Mouse (Mus musculus) E14TG2a.4 (cell line): Measurements from ENCODE around the gene Arid4b.

ENCODE experiments used
- H3K27me3 ChIP-seq: 2 replicates; pipeline ENCODE4 v1.6.1; 2014; ENCODE audit warnings: low read length, control low read depth; ENCODE audit not compliant: insufficient read depth
- H3K36me3 ChIP-seq: 2 replicates; pipeline ENCODE4 v1.6.1; 2014; ENCODE audit warnings: low read length, control low read depth; ENCODE audit not compliant: insufficient read depth
- H3K4me1 ChIP-seq: replicated peaks from 2 replicates; pipeline ENCODE4 v1.6.1; 2014; ENCODE audit warnings: low read depth, low read length, control low read depth
- H3K4me3 ChIP-seq: replicated peaks from 2 replicates; pipeline ENCODE4 v1.5.1; 2014; ENCODE audit warnings: mild to moderate bottlenecking, low read length
- H3K9me3 ChIP-seq: 2 replicates; pipeline ENCODE4 v1.6.1; 2014; ENCODE audit warnings: low read length, control low read depth
- CTCF ChIP-seq: conservative IDR thresholded peaks from 2 replicates; pipeline ENCODE4 v1.5.1; 2014; ENCODE audit warnings: low read length
- NANOG ChIP-seq: IDR thresholded peaks from 2 replicates; pipeline ENCODE4 v1.6.1; 2014; ENCODE audit warnings: borderline replicate concordance, low read length, mixed read lengths
- POU5F1 ChIP-seq: IDR thresholded peaks from 2 replicates; pipeline ENCODE4 v1.6.1; 2014; ENCODE audit warnings: low read length, borderline replicate concordance

Arid4b gene

DNA sequence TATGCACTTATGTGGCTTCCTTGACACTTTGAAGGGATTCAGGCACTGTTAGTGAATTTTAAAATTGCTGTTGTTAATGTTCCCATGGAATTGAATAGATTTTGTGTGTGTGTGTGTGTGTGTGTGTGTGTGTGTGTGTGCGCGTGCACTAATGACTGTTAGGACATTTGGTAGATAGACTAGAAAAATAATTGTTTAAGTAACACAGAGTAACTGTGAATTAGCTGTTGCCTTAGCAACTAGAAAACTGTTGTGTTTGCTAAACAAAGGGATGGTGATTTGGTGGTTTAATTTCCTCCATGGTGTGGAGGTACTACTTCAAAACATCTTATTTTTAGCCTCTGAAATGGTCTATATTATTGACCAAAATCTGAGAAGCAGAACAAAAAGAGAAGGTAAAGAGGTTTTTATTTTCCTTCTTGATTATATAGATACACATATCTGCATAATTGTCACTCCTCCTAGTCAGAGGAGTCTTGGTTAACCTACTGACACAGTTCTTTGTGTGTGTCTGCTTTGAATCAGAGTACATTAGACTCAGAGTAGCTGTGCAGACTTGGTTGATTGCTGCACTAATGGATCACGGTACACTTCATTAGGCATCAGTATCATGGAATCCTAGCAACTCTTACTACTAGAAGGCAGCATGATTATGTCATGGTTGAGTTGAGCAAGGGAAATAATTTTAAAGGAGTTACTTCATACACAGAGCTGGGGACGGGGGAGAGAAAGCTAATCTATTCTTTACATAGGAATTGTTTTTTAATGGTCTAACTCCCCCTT, 50.9 kb downstream of the Arid4b start:
- Histone ChIP-seq H3K4me3 (no peak overlapping the region), H3K9me3 (no peaks in the 10 kb centered on the region), H3K27me3 (no peaks in the 10 kb centered on the region), H3K36me3 (no peaks in the 10 kb centered on the region), H3K4me1 (peaks cover 19% of the 10 kb centered on the region)
- TF ChIP-seq NANOG (no peak), POU5F1 (no peak), CTCF (no peak)

DNA sequence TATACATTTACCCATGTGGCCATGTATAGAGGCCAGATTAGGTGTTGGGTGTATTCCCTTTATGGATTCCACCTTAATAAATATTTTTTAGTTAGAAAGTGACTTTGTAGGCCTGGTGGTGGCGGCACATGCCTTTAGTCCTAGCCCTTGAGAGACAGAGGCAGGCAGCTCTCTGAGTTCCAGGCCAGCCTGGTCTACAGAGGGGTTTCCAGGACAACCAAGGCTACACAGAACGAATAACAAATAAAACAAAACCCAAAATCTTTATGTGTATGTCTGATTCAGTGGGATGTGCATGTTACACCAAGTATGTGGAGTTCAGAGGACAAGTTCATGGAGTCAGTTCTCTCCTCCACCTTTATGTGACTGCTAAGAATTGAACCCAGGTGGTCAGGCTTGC, 52.8 kb downstream of the Arid4b start:
- H3K9me3 ChIP-seq: no peaks in the 10 kb centered on the region
- H3K4me3 ChIP-seq: no peak overlapping the region
- no peaks in the 10 kb centered on the region for H3K27me3 ChIP-seq
- peaks cover 17% of the 10 kb centered on the region for H3K4me1 ChIP-seq
- TF ChIP-seq NANOG (no peak), CTCF (no peak), POU5F1 (no peak)
- no peaks in the 10 kb centered on the region for H3K36me3 ChIP-seq

DNA sequence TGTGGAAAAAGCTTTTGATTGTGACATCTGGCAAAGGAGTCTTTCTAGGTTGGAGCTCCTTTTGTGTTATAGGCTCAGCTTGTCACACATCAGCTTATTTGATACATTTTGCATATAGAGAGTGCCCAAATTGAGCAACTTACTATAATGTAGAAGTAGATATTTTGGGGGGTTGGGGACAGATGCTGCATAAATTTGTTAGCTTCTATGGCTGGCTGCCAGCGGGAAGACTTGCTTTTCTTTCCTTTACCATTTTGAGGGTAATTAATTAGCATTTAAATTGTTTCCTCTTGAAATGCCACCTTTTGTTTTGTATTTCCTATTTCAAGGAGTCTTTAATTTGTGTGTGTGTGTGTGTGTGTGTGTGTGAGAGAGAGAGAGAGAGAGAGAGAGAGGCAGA, 68.6 kb downstream of the Arid4b start:
- no peak overlapping the region for H3K4me3 ChIP-seq
- TF ChIP-seq POU5F1: no peak
- no peak for TF ChIP-seq NANOG
- TF ChIP-seq CTCF: no peak
- H3K9me3 ChIP-seq: no peaks in the 10 kb centered on the region
- no peaks in the 10 kb centered on the region for H3K27me3 ChIP-seq
- peaks cover 34% of the 10 kb centered on the region for H3K36me3 ChIP-seq
- H3K4me1 ChIP-seq: no peaks in the 10 kb centered on the region

DNA sequence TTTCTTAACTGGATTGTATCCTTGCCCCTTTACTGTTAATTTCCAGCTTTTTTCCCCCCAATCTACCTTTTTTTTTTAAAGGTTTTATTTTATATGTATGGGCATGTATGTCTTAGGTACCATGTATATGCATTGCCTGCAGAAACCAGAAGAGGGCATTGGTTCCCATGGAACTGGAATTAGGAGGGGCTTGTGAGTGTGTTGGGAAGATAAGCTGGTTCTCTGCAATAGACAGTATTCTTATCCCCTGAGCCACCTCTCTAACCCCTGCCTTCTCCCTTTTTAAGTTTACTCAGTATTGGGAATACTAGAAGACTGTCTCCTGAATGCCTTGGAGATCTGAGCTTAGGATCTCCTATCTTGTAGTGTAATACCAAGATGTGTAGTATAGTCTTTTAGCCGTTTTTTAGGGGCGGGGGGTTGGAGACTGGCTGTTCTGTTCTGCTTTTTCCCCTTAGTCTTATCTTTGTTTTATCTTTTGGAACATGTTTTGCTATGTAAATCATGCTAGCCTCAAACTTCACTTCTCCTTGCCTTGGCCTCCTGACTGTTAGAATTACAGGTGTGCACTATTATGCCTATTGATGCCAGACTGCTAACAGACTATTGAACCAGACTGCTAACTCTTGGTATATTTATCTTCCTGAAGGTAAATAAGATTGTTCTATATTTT, 79.4 kb downstream of the Arid4b start:
- no peak for TF ChIP-seq POU5F1
- TF ChIP-seq CTCF: peak; percentile 34
- TF ChIP-seq NANOG: no peak
- H3K4me3 ChIP-seq: no peak overlapping the region
- H3K4me1 ChIP-seq: no peaks in the 10 kb centered on the region
- H3K36me3 ChIP-seq: peaks cover 19% of the 10 kb centered on the region
- H3K9me3 ChIP-seq: no peaks in the 10 kb centered on the region
- no peaks in the 10 kb centered on the region for H3K27me3 ChIP-seq

DNA sequence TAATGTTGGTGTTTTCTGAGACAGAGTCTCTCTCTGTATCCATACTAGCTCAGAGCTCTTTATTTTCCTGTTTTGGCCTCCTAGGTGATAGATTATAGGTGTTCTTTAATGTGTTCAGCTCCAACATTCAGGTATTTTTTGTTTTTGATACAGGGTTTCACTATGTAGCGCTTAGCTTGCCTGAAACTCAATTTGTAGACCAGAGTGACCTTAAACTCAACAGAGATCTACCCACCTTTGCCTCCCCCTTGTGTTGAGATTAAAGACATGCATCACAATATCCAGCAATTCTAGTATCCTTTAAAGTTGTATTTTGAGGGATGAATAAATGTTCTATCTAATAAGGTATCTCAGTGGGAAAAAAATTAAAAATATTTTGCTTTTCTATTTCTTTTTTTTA, 115.0 kb downstream of the Arid4b start:
- Histone ChIP-seq H3K4me3 (no peak overlapping the region), H3K4me1 (0 out of 2 replicates have a peak, but pooled peaks cover 3% of the 10 kb centered on the region), H3K9me3 (no peaks in the 10 kb centered on the region), H3K36me3 (peaks cover 21% of the 10 kb centered on the region), H3K27me3 (no peaks in the 10 kb centered on the region)
- peak; percentile 14; the same call in 1 of the 2 replicates for TF ChIP-seq CTCF
- no peak for TF ChIP-seq NANOG
- TF ChIP-seq POU5F1: no peak

DNA sequence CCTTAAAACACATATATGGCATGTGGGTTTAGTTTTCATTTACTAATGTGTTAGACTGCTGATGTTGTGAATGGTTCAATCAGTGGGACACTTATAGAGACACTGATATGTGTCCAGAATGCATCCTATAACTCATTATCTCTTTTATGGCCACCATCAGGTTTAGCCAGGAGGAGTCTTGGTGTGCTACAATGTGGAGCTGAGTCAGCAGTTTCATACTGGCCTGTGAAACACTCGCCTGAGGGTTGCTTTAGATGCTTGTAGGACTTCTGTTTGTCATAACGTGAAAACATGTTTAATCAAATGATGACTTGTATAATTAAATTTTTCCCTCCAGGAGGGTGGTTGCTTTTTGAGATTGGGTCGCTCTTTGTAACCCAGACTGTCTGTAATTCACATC, 116.6 kb downstream of the Arid4b start:
- Histone ChIP-seq H3K9me3 (no peaks in the 10 kb centered on the region), H3K4me3 (no peak overlapping the region), H3K4me1 (0 out of 2 replicates have a peak, but pooled peaks cover 3% of the 10 kb centered on the region), H3K36me3 (peaks cover 28% of the 10 kb centered on the region), H3K27me3 (no peaks in the 10 kb centered on the region)
- TF ChIP-seq CTCF (no peak), NANOG (no peak), POU5F1 (no peak)

DNA sequence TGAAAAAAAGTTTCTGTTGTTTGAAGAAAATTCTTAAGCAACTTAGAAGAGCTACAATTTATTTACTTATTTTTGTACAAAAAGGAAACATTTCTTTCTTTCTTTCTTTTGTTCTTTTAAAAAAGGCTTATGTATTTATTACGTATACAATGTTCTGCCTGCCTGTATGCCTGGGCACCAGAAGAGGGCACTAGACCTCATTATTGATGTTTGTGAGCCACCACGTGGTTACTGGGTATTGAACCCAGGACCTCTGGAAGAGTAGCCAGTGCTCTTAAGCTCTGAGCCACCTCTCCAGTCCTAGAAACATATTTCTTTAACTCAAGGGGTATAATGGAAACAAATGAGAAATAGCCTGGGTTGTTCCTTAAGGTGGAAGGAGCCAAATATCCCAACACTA, 182.9 kb downstream of the Arid4b start:
- TF ChIP-seq POU5F1: no peak
- peak; percentile 73 for TF ChIP-seq CTCF
- Histone ChIP-seq H3K9me3 (no peaks in the 10 kb centered on the region), H3K27me3 (no peaks in the 10 kb centered on the region), H3K36me3 (no peaks in the 10 kb centered on the region), H3K4me1 (no peaks in the 10 kb centered on the region), H3K4me3 (no peak overlapping the region)
